Mouse (Mus musculus) heart, embryonic 12.5 days (tissue): Measurements from ENCODE around the gene Man1b1. TPM values are rescaled to one million over a fixed set of nuclear protein-coding genes. Genes with fewer than 3 reads are reported as not detected.
A peak's percentile ranks its signal among the peaks of the same experiment; 100 is the strongest.

Source experiments
- ATAC-seq: fragments of 200-750 bp; cut with Nextera tagmentation; 2 replicates; pipeline ENCODE4 v1.8.0; 2017; ENCODE audit warnings: moderate TSS enrichment, moderate library complexity; ENCODE audit not compliant: insufficient number of reproducible peaks, low FRiP score
- H3K27ac ChIP-seq: fragments of 300-500 bp; sonication (generic); 2 replicates; pipeline ENCODE4 v1.5.1; 2016; ENCODE audit warnings: mild to moderate bottlenecking, moderate library complexity; ENCODE audit not compliant: poor library complexity, severe bottlenecking
- H3K27me3 ChIP-seq: fragments of 300-500 bp; sonication (generic); replicated peaks from 2 replicates; pipeline ENCODE4 v1.6.1; 2016; ENCODE audit warnings: mild to moderate bottlenecking, moderate library complexity
- H3K36me3 ChIP-seq: fragments of 300-500 bp; sonication (generic); 2 replicates; pipeline ENCODE4 v1.6.1; 2016; ENCODE audit warnings: mild to moderate bottlenecking, moderate library complexity
- H3K4me1 ChIP-seq: fragments of 300-500 bp; sonication (generic); replicated peaks from 2 replicates; pipeline ENCODE4 v1.6.1; 2016; ENCODE audit warnings: mild to moderate bottlenecking
- H3K4me2 ChIP-seq: fragments of 300-500 bp; sonication (generic); 2 replicates; pipeline ENCODE4 v1.6.1; 2016; ENCODE audit warnings: mild to moderate bottlenecking, moderate library complexity
- H3K4me3 ChIP-seq: fragments of 300-500 bp; sonication (generic); 2 replicates; pipeline ENCODE4 v1.5.1; 2016; ENCODE audit warnings: mild to moderate bottlenecking
- H3K9ac ChIP-seq: fragments of 300-500 bp; sonication (generic); 2 replicates; pipeline ENCODE4 v1.6.1; 2016; ENCODE audit warnings: mild to moderate bottlenecking, moderate library complexity
- H3K9me3 ChIP-seq: fragments of 300-500 bp; sonication (generic); replicated peaks from 2 replicates; pipeline ENCODE4 v1.6.1; 2016; ENCODE audit warnings: mild to moderate bottlenecking, moderate library complexity
- WGBS: fragments of 180-500 bp; shearing (Covaris S2); methylation state at CpG from one replicate; pipeline ENCODE4 v1.1.7; 2016; 5-methylcytosine and 5-hydroxymethylcytosine counted together
- polyA plus RNA-seq: library from polyadenylated mRNA; unstranded; fragments of >200 nt; fragmentation: Nextera tagmentation; extraction: Ambion mirVana; gene quantifications from 2 replicates; pipeline ENCODE4 v1.2.1, GENCODE M21; 2016

Gene Man1b1
- polyA plus RNA-seq, 1 experiment from 2014 or later = 34.0 TPM

GRCm38 (mm10) chr2:25310180-25310579 is 22.0 kb upstream of the Man1b1 start:
- Histone ChIP-seq H3K27ac (no peak overlapping the region), H3K4me3 (no peak overlapping the region), H3K36me3 (no peaks in the 10 kb centered on the region), H3K9me3 (no peaks in the 10 kb centered on the region), H3K9ac (no peak overlapping the region), H3K4me1 (peaks cover 4% of the 10 kb centered on the region; the same call in 1 of the 2 replicates), H3K4me2 (no peak overlapping the region), H3K27me3 (peaks cover 97% of the 10 kb centered on the region)
- WGBS = 45% methylated on average over 10 of the region's 10 CpGs
- ATAC-seq = no peak

- no peak overlapping the region for H3K4me2 ChIP-seq
- 2% methylated on average over 22 of the region's 22 CpGs for WGBS
Measured at GRCm38 (mm10) chr2:25310969-25311368, 21.2 kb upstream of the Man1b1 start.

GRCm38 (mm10) chr2:25311491-25311891 is 20.6 kb upstream of the Man1b1 start:
- Histone ChIP-seq H3K9ac (no peak overlapping the region), H3K4me2 (no peak overlapping the region), H3K4me1 (no peaks in the 10 kb centered on the region), H3K4me3 (no peak overlapping the region), H3K27ac (no peak overlapping the region), H3K9me3 (no peaks in the 10 kb centered on the region), H3K27me3 (peaks cover 97% of the 10 kb centered on the region), H3K36me3 (no peaks in the 10 kb centered on the region)
- no peak for ATAC-seq
- 5% methylated on average over 11 of the region's 11 CpGs for WGBS

More at GRCm38 (mm10) chr2:25310969-25311368, 21.2 kb upstream of the Man1b1 start:
- H3K9me3 ChIP-seq = no peaks in the 10 kb centered on the region
- no peaks in the 10 kb centered on the region for H3K4me1 ChIP-seq
- H3K27ac ChIP-seq = no peak overlapping the region
- H3K27me3 ChIP-seq = peaks cover 97% of the 10 kb centered on the region
- no peak overlapping the region for H3K9ac ChIP-seq
- 0 out of 2 replicates have a peak overlapping the region, but pooled peaks have one; percentile 5 for H3K4me3 ChIP-seq
- no peaks in the 10 kb centered on the region for H3K36me3 ChIP-seq
- no peak for ATAC-seq

- peak overlapping the region; percentile 63 for H3K4me2 ChIP-seq
- H3K36me3 ChIP-seq = no peaks in the 10 kb centered on the region
- WGBS = 8% methylated on average over 31 of the region's 31 CpGs
- peak overlapping the region; percentile 29 for H3K4me3 ChIP-seq
- no peak overlapping the region for H3K9ac ChIP-seq
- no peaks in the 10 kb centered on the region for H3K9me3 ChIP-seq
- ATAC-seq = no peak; the same call in 1 of the 2 replicates
- H3K27me3 ChIP-seq = peaks cover 94% of the 10 kb centered on the region
- H3K27ac ChIP-seq = no peak overlapping the region
- peaks cover 8% of the 10 kb centered on the region for H3K4me1 ChIP-seq
Measured at GRCm38 (mm10) chr2:25318119-25318966, 13.8 kb upstream of the Man1b1 start.

- H3K9ac ChIP-seq = no peak within 1 kb of the TSS
Measured at GRCm38 (mm10) chr2:25318971-25319773, 13.0 kb upstream of the Man1b1 start, which contains the start of gene Grin1. Gene Grin1, minus strand, starts transcription at chr2:25319187.

GRCm38 (mm10) chr2:25320084-25320483 is 12.1 kb upstream of the Man1b1 start:
- peaks cover 8% of the 10 kb centered on the region for H3K4me1 ChIP-seq
- no peaks in the 10 kb centered on the region for H3K36me3 ChIP-seq
- H3K4me2 ChIP-seq = no peak overlapping the region
- H3K27me3 ChIP-seq = peaks cover 83% of the 10 kb centered on the region
- H3K9me3 ChIP-seq = no peaks in the 10 kb centered on the region
- no peak overlapping the region for H3K27ac ChIP-seq
- no peak for ATAC-seq
- H3K4me3 ChIP-seq = no peak overlapping the region
- no peak overlapping the region for H3K9ac ChIP-seq
- WGBS = 27% methylated on average over 2 of the region's 2 CpGs

More at GRCm38 (mm10) chr2:25318971-25319773, 13.0 kb upstream of the Man1b1 start, which contains the start of gene Grin1:
- peak; percentile 25; the same call in 1 of the 2 replicates for ATAC-seq
- H3K27ac ChIP-seq = no peak within 1 kb of the TSS
- peak within 1 kb of the TSS; percentile 29 for H3K4me3 ChIP-seq
- no peaks in the 10 kb centered on the region for H3K9me3 ChIP-seq
- peak within 1 kb of the TSS; percentile 63 for H3K4me2 ChIP-seq
- peaks cover 89% of the 10 kb centered on the region for H3K27me3 ChIP-seq
- peaks cover 8% of the 10 kb centered on the region for H3K4me1 ChIP-seq
- WGBS = 9% methylated on average over 57 of the region's 58 CpGs
- H3K36me3 ChIP-seq = no peaks in the 10 kb centered on the region

GRCm38 (mm10) chr2:25326036-25326435 is 6.1 kb upstream of the Man1b1 start:
- no peak overlapping the region for H3K4me3 ChIP-seq

GRCm38 (mm10) chr2:25328440-25328839 is 3.7 kb upstream of the Man1b1 start:
- no peak for ATAC-seq
- H3K9ac ChIP-seq = no peak overlapping the region
- H3K4me3 ChIP-seq = no peak overlapping the region
- no peaks in the 10 kb centered on the region; the same call in 1 of the 2 replicates for H3K36me3 ChIP-seq
- 36% methylated on average over 7 of the region's 7 CpGs for WGBS
- no peak overlapping the region for H3K27ac ChIP-seq
- peaks cover 11% of the 10 kb centered on the region for H3K4me1 ChIP-seq
- no peak overlapping the region for H3K4me2 ChIP-seq
- peaks cover 6% of the 10 kb centered on the region; the same call in 1 of the 2 replicates for H3K27me3 ChIP-seq
- H3K9me3 ChIP-seq = no peaks in the 10 kb centered on the region

More at GRCm38 (mm10) chr2:25326036-25326435, 6.1 kb upstream of the Man1b1 start:
- H3K9ac ChIP-seq = no peak overlapping the region
- H3K9me3 ChIP-seq = no peaks in the 10 kb centered on the region
- H3K27me3 ChIP-seq = peaks cover 24% of the 10 kb centered on the region
- WGBS = 73% methylated on average over 2 of the region's 2 CpGs
- no peak for ATAC-seq
- H3K36me3 ChIP-seq = no peaks in the 10 kb centered on the region
- H3K27ac ChIP-seq = no peak overlapping the region
- no peaks in the 10 kb centered on the region for H3K4me1 ChIP-seq
- H3K4me2 ChIP-seq = no peak overlapping the region

- WGBS = 52% methylated on average over 9 of the region's 9 CpGs
- H3K9ac ChIP-seq = peak overlapping the region; percentile 98
- peaks cover 29% of the 10 kb centered on the region for H3K36me3 ChIP-seq
- no peak overlapping the region for H3K27ac ChIP-seq
- peak overlapping the region; percentile 95 for H3K4me3 ChIP-seq
- peaks cover 17% of the 10 kb centered on the region for H3K4me1 ChIP-seq
- peak overlapping the region; percentile 89 for H3K4me2 ChIP-seq
- no peaks in the 10 kb centered on the region for H3K27me3 ChIP-seq
- ATAC-seq = no peak
- no peaks in the 10 kb centered on the region for H3K9me3 ChIP-seq
Measured at GRCm38 (mm10) chr2:25331470-25331869, 668 bp upstream of the Man1b1 start.

GRCm38 (mm10) chr2:25333569-25333968 is 1.4 kb downstream of the Man1b1 start:
- Histone ChIP-seq H3K4me2 (peak overlapping the region; percentile 89), H3K9me3 (no peaks in the 10 kb centered on the region), H3K9ac (peak overlapping the region; percentile 92), H3K4me3 (peak overlapping the region; percentile 95), H3K27ac (no peak overlapping the region), H3K27me3 (no peaks in the 10 kb centered on the region), H3K36me3 (peaks cover 50% of the 10 kb centered on the region), H3K4me1 (peaks cover 17% of the 10 kb centered on the region)
- no peak for ATAC-seq
- 68% methylated on average over 2 of the region's 2 CpGs for WGBS

- peaks cover 90% of the 10 kb centered on the region for H3K36me3 ChIP-seq
- no peaks in the 10 kb centered on the region for H3K9me3 ChIP-seq
- H3K9ac ChIP-seq = no peak overlapping the region
- peaks cover 7% of the 10 kb centered on the region for H3K4me1 ChIP-seq
- no peak overlapping the region for H3K4me2 ChIP-seq
- H3K27me3 ChIP-seq = no peaks in the 10 kb centered on the region
- ATAC-seq = no peak
- no peak overlapping the region for H3K27ac ChIP-seq
- WGBS = 89% methylated on average over 6 of the region's 6 CpGs
- H3K4me3 ChIP-seq = no peak overlapping the region
Measured at GRCm38 (mm10) chr2:25338303-25338702, 6.2 kb downstream of the Man1b1 start.
